Mouse (Mus musculus) layer of hippocampus, adult 8-10 months (tissue): ENCODE results near the gene Vmn2r120. TPM values are rescaled to one million over a fixed set of nuclear protein-coding genes. Genes with fewer than 3 reads are reported as not detected.
"Not testable (repeated sequence)": the region's sequence is repeated elsewhere in the genome, so short reads cannot be mapped to it uniquely, and the experiment has no call there.

ENCODE experiments used
- DNase-seq, 2 experiments: peaks; one replicate each; pipeline ENCODE4 v3.0.0; 2022; ENCODE audit warnings: low spot score in 2 of 2
- total RNA-seq, 4 experiments: library from RNA; stranded (reverse); gene quantifications; 2 replicates each; pipeline ENCODE4 v1.2.4; 2022

Vmn2r120 gene
- under 1 TPM; 0.04 to 0.26 (median 0.07) TPM for total RNA-seq

DNA sequence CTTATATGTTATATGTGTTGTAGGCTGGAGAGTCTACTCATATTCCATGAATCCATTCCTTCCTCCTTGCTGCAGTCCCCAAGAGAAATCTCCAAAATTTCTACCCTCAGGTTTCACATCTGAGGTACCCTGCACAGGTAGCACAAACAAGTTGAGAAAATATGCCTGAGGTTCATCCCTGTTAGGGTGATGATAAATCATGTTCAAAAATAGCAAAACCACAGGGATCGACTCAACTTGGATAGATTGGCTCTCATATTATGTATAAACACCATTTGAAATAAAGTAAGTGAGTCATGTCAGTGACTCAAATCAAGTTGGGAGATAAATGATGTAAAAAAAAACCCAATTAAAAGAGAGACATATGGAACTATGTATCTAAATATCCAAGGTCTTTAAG lies at the start of gene Vmn2r120:
Gene Vmn2r120 (minus strand): TSS at position 101 of the 400 bp plus-strand sequence.
- DNase-seq: no peak

DNA sequence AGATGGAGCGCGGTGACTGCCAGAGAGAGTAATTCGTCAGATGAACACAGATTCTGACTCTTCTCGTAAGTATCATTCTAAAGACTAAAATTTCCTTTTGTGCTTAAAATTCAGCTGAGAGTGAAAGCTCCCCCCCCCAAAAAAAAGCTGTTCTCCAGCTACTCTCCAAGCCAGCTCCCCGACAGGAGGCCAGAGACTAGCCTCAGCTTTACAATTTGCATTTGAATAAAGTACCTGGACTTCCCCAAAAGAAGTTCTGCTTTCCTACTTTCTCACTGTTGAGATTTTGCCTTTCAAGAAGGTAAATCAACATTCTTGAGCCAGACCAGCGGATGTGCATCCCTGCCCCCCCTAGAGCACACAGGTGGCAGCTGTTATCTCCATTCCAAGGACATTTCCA lies 42.0 kb upstream of the Vmn2r120 start:
- not testable (repeated sequence) for DNase-seq

DNA sequence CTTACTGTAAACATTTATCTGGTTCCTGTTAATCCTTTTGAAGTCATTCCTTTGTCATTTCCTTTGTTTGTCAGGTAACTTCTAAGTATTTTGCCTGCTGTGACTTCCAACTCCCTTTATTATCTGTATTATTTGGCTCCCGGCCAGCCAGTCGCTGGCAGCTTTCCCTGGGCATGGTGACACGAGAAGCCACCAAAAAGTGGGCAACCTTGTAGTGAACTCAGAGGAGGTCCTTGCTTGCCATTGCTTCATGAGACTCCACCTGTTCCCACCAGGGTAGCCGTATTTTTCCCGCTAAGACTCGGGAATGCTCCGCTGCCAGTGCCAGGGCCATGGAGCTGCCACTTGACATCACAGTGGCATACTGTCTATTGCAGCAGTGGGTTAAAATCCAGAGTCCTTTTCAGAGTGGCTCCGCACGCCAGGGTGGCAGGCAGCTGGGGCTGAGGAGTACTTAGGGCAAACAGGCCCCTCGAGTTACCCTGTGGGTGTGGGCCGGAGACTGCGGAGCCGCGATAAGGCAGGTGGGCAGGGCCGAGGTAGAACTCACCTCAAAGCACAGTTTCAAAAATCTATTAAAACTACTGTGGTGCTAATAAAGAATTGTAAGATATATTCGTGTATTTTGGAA lies 28.9 kb upstream of the Vmn2r120 start:
- no peak for DNase-seq

Other genes starting within 250 kb of the Vmn2r120 start
- gene Adgre1, start 186.8 kb downstream of the Vmn2r120 start, total RNA-seq: 10 to 100 TPM in 2 of 4 experiments, 1 to 10 TPM in 2; 3.9 to 23.5 (median 10.2) TPM
- gene Gm21834, start 196.7 kb upstream of the Vmn2r120 start, total RNA-seq: not detected
- 10 to 100 TPM; 18.5 to 25.8 (median 21.9) TPM for gene Cntnap5c, start 224.1 kb upstream of the Vmn2r120 start, total RNA-seq